Mouse (Mus musculus) ES-E14 (cell line): ENCODE measurements around the gene Rabgap1l. TPM values are rescaled to one million over a fixed set of nuclear protein-coding genes. Genes with fewer than 3 reads are reported as not detected.

Source experiments
- DNase-seq: peaks from one replicate; pipeline ENCODE4 v3.0.0-alpha.2; 2013; ENCODE audit warnings: low read depth, low spot score
- H3K27ac ChIP-seq: 2 replicates; pipeline ENCODE4 v1.5.1; 2012; ENCODE audit warnings: low read depth, mild to moderate bottlenecking, low read length, moderate library complexity, mixed read lengths; ENCODE audit not compliant: poor library complexity, insufficient read depth, severe bottlenecking
- H3K36me3 ChIP-seq: 2 replicates; pipeline ENCODE4 v1.6.1; 2012; ENCODE audit warnings: mild to moderate bottlenecking, low read length, moderate library complexity, mixed read lengths; ENCODE audit not compliant: control insufficient read depth, poor library complexity, insufficient read depth, severe bottlenecking
- H3K4me1 ChIP-seq, 2 experiments: fragments of 150-350 bp in 1 of 2; sonication (generic) in 1 of 2; 2 replicates each; pipeline ENCODE4 v1.6.1; 2012; ENCODE audit warnings: low read length in 2 of 2, mild to moderate bottlenecking in 1 of 2, mixed read lengths in 1 of 2; ENCODE audit not compliant: control insufficient read depth in 2 of 2, insufficient read depth in 2 of 2, poor library complexity in 1 of 2
- H3K4me3 ChIP-seq, 2 experiments: fragments of 150-350 bp in 1 of 2; sonication (generic) in 1 of 2; 2 replicates each; pipeline ENCODE4 v1.5.1; 2012; ENCODE audit warnings: low read length in 2 of 2, low read depth in 1 of 2, mild to moderate bottlenecking in 1 of 2, mixed read lengths in 1 of 2; ENCODE audit not compliant: insufficient read depth in 1 of 2, poor library complexity in 1 of 2, severe bottlenecking in 1 of 2
- H3K9ac ChIP-seq: 2 replicates; pipeline ENCODE4 v1.6.1; 2012; ENCODE audit warnings: low read depth, mild to moderate bottlenecking, low read length, mixed read lengths; ENCODE audit not compliant: poor library complexity, insufficient read depth, severe bottlenecking
- H3K9me3 ChIP-seq: fragments of 150-350 bp; sonication (generic); 2 replicates; pipeline ENCODE4 v1.6.1; 2012; ENCODE audit warnings: low read depth, mild to moderate bottlenecking, low read length; ENCODE audit not compliant: control insufficient read depth, insufficient read depth
- CHD2 ChIP-seq: IDR thresholded peaks from 2 replicates; pipeline ENCODE4 v1.6.1; 2014; ENCODE audit warnings: mild to moderate bottlenecking, low read depth, low read length, inconsistent platforms
- HCFC1 ChIP-seq: IDR thresholded peaks from 2 replicates; pipeline ENCODE4 v1.6.1; 2012; ENCODE audit warnings: low read length, inconsistent platforms, borderline replicate concordance; ENCODE audit not compliant: insufficient read depth
- MAFK ChIP-seq: IDR thresholded peaks from 2 replicates; pipeline ENCODE4 v1.6.1; 2014; ENCODE audit warnings: mild to moderate bottlenecking, low read depth, low read length, inconsistent platforms; ENCODE audit not compliant: insufficient read depth
- ZC3H11A ChIP-seq: IDR thresholded peaks from 2 replicates; pipeline ENCODE4 v1.6.1; 2012; ENCODE audit warnings: low read depth, mild to moderate bottlenecking, inconsistent platforms, low read length, borderline replicate concordance
- ZNF384 ChIP-seq: IDR thresholded peaks from 2 replicates; pipeline ENCODE4 v1.6.1; 2012; ENCODE audit warnings: low read depth, low read length, inconsistent platforms
- in situ Hi-C, 2 experiments: fragments of 600-800 bp; cut with MboI; formaldehyde crosslinking; loops; one replicate each; pipeline ENCODE4 v1.15.1; 2025; ENCODE audit warnings: low sequenced_read_pairs in 2 of 2, inconsistent platforms in 1 of 2; ENCODE audit not compliant: unreplicated experiment in 2 of 2
- total RNA-seq: library from RNA; depleted of rRNA; stranded (reverse); fragments of 300-350 nt; gene quantifications from 2 replicates; pipeline ENCODE4 v1.2.3, GENCODE M21; 2012

Rabgap1l gene
- total RNA-seq, 1 experiment: 10.3 TPM

DNA sequence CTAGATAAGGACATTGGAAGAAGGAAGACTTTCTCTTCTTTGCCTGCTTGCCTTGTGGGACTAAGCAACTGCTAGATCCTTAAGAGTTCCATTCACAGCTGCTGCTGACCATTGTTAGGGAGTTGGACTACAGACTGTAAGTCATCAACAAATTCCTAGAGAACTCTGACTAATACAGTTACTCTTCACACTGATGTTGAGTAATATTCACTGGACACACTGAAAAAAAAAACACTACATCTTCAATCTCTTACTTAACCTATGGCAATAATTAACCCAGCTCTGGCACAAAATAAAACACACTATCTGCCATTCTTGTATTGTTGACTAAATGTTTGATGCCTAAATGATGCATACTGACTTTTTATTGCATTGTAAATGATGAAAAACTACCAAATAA lies 565.2 kb downstream of the Rabgap1l start:
- in situ Hi-C loops: no loop called here
- Histone ChIP-seq H3K4me1 (no peaks in the 10 kb centered on the region), H3K9me3 (no peaks in the 10 kb centered on the region), H3K27ac (no peak overlapping the region), H3K36me3 (no peaks in the 10 kb centered on the region), H3K9ac (no peak overlapping the region), H3K4me3 (no peak overlapping the region)
- DNase-seq: no peak
- TF ChIP-seq ZC3H11A: no peak
- no peak for TF ChIP-seq HCFC1
- TF ChIP-seq ZNF384: no peak
- no peak for TF ChIP-seq CHD2
- no peak for TF ChIP-seq MAFK

DNA sequence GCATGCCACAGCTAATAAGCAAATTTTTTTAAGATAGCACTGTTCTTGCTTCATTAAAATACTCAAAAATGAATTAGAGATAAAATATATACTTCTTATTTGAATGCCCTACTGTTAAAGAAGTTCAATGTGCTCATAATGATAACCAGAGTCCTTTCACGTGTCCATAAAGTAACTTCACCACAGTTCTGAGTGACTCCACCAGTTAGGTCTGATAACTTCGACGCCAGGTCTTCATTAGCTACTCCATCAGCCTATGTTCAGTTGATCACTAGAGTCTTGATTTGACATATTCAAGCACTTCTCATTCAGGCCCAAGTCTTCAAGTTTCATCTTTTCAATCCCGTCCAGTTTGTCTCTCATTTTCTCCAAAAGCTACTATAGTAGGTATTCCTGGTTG lies 565.8 kb downstream of the Rabgap1l start:
- DNase-seq: no peak
- TF ChIP-seq MAFK (no peak), ZC3H11A (no peak), HCFC1 (no peak), ZNF384 (no peak), CHD2 (no peak)
- Histone ChIP-seq H3K36me3 (no peaks in the 10 kb centered on the region), H3K4me3 (no peak overlapping the region), H3K27ac (no peak overlapping the region), H3K9ac (no peak overlapping the region), H3K4me1 (no peaks in the 10 kb centered on the region), H3K9me3 (no peaks in the 10 kb centered on the region)
- in situ Hi-C loops: no loop called here

DNA sequence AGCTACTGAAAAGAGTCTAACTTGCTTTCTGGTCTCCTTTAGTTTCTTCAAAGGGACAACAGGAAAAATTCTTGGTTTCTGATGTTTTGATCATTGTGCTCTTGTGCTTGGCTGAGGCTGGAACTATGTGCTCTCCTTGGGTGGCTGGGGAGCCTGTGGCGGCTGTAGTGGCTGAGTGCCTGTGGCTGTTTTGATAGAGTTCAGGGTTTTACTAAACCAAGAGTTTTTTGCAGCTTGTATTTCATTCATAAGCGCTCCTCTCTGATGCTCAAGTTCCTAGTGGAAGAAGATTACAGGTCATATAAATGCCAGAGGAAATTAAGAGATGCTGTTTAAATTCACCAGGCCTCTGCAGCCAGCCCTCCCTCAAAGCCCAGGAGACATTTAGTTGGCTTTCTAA lies 568.9 kb downstream of the Rabgap1l start:
- Histone ChIP-seq H3K36me3 (no peaks in the 10 kb centered on the region), H3K4me3 (no peak overlapping the region), H3K9me3 (no peaks in the 10 kb centered on the region), H3K9ac (no peak overlapping the region), H3K4me1 (no peaks in the 10 kb centered on the region), H3K27ac (no peak overlapping the region)
- in situ Hi-C loops: no loop called here
- DNase-seq: no peak
- TF ChIP-seq ZNF384: no peak
- TF ChIP-seq ZC3H11A: no peak
- TF ChIP-seq HCFC1: no peak
- TF ChIP-seq CHD2: no peak
- TF ChIP-seq MAFK: no peak

DNA sequence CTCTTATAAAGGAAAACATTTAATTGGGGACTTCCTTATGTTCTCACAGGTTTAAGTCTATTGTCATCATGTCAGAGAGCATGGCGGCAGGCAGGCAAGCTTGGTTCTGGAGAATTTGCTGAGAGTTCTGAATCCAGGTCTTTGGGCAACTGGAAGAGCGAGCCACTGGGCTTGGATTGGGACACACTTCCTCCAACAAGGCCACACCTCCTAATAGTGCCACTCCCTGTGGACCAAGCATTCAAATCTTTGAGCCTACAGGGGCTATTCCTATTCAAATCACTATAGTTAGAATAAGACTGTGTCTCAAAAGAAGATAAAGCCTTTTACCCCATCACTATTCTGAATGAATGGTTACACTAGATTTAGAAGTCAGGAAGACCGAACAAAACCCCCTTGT lies 575.1 kb downstream of the Rabgap1l start:
- Histone ChIP-seq H3K4me1 (peaks cover 3 to 7% of the 10 kb centered on the region in 2 experiments; a peak in 2 of 4 replicates), H3K9me3 (no peaks in the 10 kb centered on the region), H3K4me3 (no peak overlapping the region), H3K27ac (no peak overlapping the region; the same call in 1 of the 2 replicates), H3K9ac (no peak overlapping the region), H3K36me3 (no peaks in the 10 kb centered on the region)
- TF ChIP-seq MAFK: no peak
- no peak for TF ChIP-seq HCFC1
- TF ChIP-seq ZC3H11A: no peak
- no peak for TF ChIP-seq ZNF384
- no peak for TF ChIP-seq CHD2
- DNase-seq: no peak
- in situ Hi-C loops: no loop called here

DNA sequence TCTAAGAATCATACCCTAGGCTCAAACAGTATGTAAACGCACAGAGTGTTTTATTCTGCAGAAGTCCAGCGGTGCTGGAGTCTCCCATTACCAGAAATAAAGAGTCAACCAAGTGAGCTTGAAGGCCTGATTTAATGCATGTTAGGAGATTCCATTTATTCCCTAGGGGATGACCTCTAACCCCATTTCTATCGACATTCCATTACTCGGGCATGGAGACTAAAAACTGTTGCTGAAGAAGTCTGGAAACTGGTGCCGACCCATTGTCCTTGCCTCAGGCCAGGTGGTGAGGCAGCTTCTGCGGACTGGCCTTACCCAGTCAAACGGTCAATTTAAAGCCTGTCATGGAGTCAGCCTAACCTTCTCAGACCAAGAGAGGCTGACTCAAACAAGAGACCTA lies 578.8 kb downstream of the Rabgap1l start:
- H3K9me3 ChIP-seq: no peaks in the 10 kb centered on the region
- H3K4me1 ChIP-seq: peaks cover 3 to 11% of the 10 kb centered on the region in 2 experiments; a peak in 3 of 4 replicates
- no peak for DNase-seq
- no peak overlapping the region for H3K9ac ChIP-seq
- no peaks in the 10 kb centered on the region for H3K36me3 ChIP-seq
- no peak overlapping the region for H3K27ac ChIP-seq
- TF ChIP-seq CHD2: no peak
- TF ChIP-seq HCFC1: no peak
- no peak for TF ChIP-seq ZC3H11A
- TF ChIP-seq MAFK: no peak
- no peak for TF ChIP-seq ZNF384
- H3K4me3 ChIP-seq: peak overlapping the region in 1 of 2 experiments; percentile 88; a peak in 2 of 4 replicates
- in situ Hi-C loops: no loop called here
